Mouse (Mus musculus): Measurements from ENCODE around the gene Maf. TPM values are rescaled to one million over a fixed set of nuclear protein-coding genes. Genes with fewer than 3 reads are reported as not detected.

Gene Maf
- polyA plus RNA-seq, 1 experiment from 2014 or later = 12.6 TPM

DNA sequence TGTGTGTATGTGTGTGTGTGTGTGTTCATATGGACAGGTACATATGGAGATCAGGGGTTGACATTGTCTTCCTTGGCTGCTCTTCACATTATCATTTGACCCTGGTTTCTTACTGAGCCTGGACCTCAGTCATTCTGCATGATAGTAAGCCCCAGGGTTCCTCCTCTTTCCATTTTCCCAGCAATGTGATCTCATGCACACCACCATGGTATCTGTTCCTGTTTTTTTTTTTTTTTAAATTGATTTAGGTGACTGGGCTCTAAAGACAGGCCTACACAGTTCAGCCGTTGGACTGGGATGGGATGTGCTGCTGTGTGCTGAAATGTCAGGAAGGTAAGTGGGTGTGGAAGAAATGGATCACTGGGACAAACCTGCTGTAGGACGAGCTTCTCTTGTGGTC lies 35.8 kb upstream of the Maf start:
- Histone ChIP-seq H3K4me3 (ENCODE audit: low read depth, low read length) (no peak overlapping the region), H3K27me3 (ENCODE audit: insufficient read depth, low read length) (no peaks in the 10 kb centered on the region), H3K9ac (no peak overlapping the region), H3K36me3 (ENCODE audit: insufficient read depth) (no peaks in the 10 kb centered on the region), H3K4me1 (ENCODE audit: insufficient read depth) (no peaks in the 10 kb centered on the region), H3K27ac (ENCODE audit: low read depth) (no peak overlapping the region), H3K9me3 (ENCODE audit: low read depth, low read length) (no peaks in the 10 kb centered on the region), H3K4me2 (no peak overlapping the region)
- DNase-seq = no peak
- 68% methylated on average over 2 of the region's 2 CpGs for WGBS
- no peak for ATAC-seq (ENCODE audit: insufficient read depth)
- no peak for TF ChIP-seq CTCF (IDR thresholded peaks at IDR 0.05; ENCODE audit: low read depth)

DNA sequence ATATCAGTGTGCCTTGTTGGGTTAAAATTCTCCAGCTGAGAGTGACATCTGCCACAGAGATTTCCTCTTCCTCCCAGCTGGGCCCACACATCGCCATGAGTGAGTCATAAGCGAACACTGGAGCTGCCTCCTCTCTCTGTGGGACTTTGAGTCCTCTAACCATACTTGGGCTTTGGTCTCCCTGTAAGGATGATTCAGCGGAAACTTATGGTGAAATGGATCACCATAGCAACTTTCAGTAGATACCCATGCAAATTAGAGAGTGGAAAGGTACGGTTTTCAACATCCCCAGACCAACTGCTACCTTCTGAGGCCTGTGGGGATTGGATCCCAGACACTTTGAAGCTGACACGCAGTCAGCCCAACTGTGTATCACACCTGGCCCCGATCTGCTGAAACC lies 35.1 kb upstream of the Maf start:
- Histone ChIP-seq H3K4me3 (ENCODE audit: low read depth, low read length) (no peak overlapping the region), H3K4me2 (no peak overlapping the region), H3K9me3 (ENCODE audit: low read depth, low read length) (no peaks in the 10 kb centered on the region), H3K9ac (no peak overlapping the region), H3K27ac (ENCODE audit: low read depth) (no peak overlapping the region), H3K36me3 (ENCODE audit: insufficient read depth) (no peaks in the 10 kb centered on the region), H3K4me1 (ENCODE audit: insufficient read depth) (no peaks in the 10 kb centered on the region), H3K27me3 (ENCODE audit: insufficient read depth, low read length) (no peaks in the 10 kb centered on the region)
- ATAC-seq (ENCODE audit: insufficient read depth) (no peak), DNase-seq (no peak)
- WGBS = 83% methylated on average over 6 of the region's 6 CpGs
- TF ChIP-seq CTCF (IDR thresholded peaks at IDR 0.05; ENCODE audit: low read depth) = no peak

DNA sequence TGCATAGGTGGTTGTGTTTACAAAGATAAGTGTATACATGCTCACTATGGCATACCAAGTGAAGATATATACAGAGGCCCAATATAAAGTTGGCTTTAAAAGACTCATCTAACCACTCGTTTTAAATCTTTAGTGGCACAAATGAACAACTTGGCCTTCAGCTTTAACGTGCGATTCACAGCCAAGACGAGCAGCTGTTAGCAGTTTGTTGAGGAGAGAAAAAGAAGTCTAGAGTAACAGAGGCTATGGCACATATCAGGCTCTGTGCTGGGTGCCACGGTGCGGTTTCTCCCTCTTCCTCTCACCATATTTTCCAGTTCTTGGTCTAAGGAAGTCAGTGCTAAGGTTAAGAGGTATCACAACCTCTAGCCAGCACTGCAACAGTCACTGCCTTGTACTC lies 34.4 kb upstream of the Maf start:
- WGBS = 84% methylated on average over 6 of the region's 6 CpGs
- Histone ChIP-seq H3K4me3 (ENCODE audit: low read depth, low read length) (no peak overlapping the region), H3K4me1 (ENCODE audit: insufficient read depth) (no peaks in the 10 kb centered on the region), H3K27ac (ENCODE audit: low read depth) (no peak overlapping the region), H3K4me2 (no peak overlapping the region), H3K27me3 (ENCODE audit: insufficient read depth, low read length) (no peaks in the 10 kb centered on the region), H3K36me3 (ENCODE audit: insufficient read depth) (no peaks in the 10 kb centered on the region), H3K9me3 (ENCODE audit: low read depth, low read length) (no peaks in the 10 kb centered on the region), H3K9ac (no peak overlapping the region)
- DNase-seq = no peak
- no peak for ATAC-seq (ENCODE audit: insufficient read depth)
- TF ChIP-seq CTCF (IDR thresholded peaks at IDR 0.05; ENCODE audit: low read depth) = no peak

DNA sequence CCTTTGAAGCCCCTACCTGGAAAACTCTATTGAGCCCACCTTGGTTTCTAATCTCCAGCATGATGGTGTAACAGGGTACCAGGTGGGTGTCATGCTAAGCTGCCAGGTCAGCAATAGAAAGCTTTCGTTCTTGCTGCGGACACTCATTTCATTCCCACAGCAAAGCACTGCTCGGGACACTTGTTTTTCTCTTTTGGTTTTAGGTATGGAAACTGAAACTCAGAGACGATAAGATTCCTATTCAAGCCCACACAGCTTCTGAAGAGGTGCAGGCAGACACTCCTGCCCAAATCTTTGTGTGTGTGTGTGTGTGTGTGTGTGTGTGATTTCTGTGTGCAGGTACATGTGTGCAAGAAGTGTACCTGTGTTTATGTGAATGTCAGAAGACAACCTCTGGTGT lies 32.2 kb upstream of the Maf start:
- no peaks in the 10 kb centered on the region for H3K36me3 ChIP-seq (ENCODE audit: insufficient read depth)
- H3K27ac ChIP-seq (ENCODE audit: low read depth) = no peak overlapping the region
- no peaks in the 10 kb centered on the region for H3K27me3 ChIP-seq (ENCODE audit: insufficient read depth, low read length)
- no peak for TF ChIP-seq CTCF (IDR thresholded peaks at IDR 0.05; ENCODE audit: low read depth)
- no peaks in the 10 kb centered on the region for H3K9me3 ChIP-seq (ENCODE audit: low read depth, low read length)
- no peaks in the 10 kb centered on the region for H3K4me1 ChIP-seq (ENCODE audit: insufficient read depth)
- H3K9ac ChIP-seq = no peak overlapping the region
- 90% methylated on average over 4 of the region's 4 CpGs for WGBS
- H3K4me3 ChIP-seq (ENCODE audit: low read depth, low read length) = no peak overlapping the region
- H3K4me2 ChIP-seq = no peak overlapping the region
- DNase-seq (no peak), ATAC-seq (ENCODE audit: insufficient read depth) (no peak)

DNA sequence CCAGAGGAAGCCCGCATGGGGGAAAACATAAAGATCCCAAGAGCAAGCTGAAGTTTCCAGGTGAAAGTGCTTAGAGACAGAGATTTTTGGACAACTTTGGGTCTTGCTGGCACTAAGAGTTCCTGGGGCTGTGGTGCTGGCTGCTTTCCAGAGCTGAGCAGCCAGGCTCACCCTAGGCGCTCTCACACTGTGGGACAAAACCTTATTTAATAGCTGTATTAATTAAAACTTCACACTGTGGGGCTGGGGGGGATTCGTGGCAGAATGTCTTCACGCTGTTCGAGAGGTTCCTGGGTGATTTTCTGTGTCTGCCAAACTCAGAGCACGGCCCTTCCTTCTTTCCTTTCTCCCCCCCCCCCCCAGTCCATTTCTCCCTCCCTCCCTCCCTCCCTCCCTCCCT lies 24.8 kb upstream of the Maf start:
- Histone ChIP-seq H3K27me3 (ENCODE audit: insufficient read depth, low read length) (no peaks in the 10 kb centered on the region), H3K4me3 (ENCODE audit: low read depth, low read length) (no peak overlapping the region), H3K9me3 (ENCODE audit: low read depth, low read length) (no peaks in the 10 kb centered on the region), H3K9ac (no peak overlapping the region), H3K4me2 (no peak overlapping the region), H3K4me1 (ENCODE audit: insufficient read depth) (no peaks in the 10 kb centered on the region), H3K36me3 (ENCODE audit: insufficient read depth) (no peaks in the 10 kb centered on the region), H3K27ac (ENCODE audit: low read depth) (no peak overlapping the region)
- TF ChIP-seq CTCF (IDR thresholded peaks at IDR 0.05; ENCODE audit: low read depth) = no peak
- DNase-seq (no peak), ATAC-seq (ENCODE audit: insufficient read depth) (no peak)
- 76% methylated on average over 6 of the region's 6 CpGs for WGBS

DNA sequence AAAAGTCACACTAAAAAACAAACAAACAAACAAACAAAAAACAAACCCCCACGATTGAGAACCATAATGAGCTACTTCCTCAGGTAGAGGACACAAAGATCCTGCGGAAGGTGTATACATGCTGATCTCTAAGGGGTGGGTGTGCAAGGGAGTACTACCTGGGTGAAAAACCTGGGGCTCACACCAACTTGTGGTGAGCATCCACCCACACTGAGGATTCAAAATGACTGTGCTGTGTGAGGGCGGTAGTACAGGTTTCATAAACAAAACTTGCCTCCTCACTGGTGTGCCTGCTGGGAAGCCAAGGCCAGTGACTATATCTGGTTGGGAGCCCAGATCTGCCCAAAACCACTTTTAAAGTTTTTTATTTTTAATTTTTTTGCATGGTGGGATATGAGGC lies 19.2 kb upstream of the Maf start:
- no peaks in the 10 kb centered on the region for H3K27me3 ChIP-seq (ENCODE audit: insufficient read depth, low read length)
- WGBS = 88% methylated on average over 3 of the region's 3 CpGs
- H3K4me3 ChIP-seq (ENCODE audit: low read depth, low read length) = no peak overlapping the region
- H3K27ac ChIP-seq (ENCODE audit: low read depth) = no peak overlapping the region
- H3K36me3 ChIP-seq (ENCODE audit: insufficient read depth) = no peaks in the 10 kb centered on the region
- H3K4me2 ChIP-seq = no peak overlapping the region
- TF ChIP-seq CTCF (IDR thresholded peaks at IDR 0.05; ENCODE audit: low read depth) = no peak
- H3K4me1 ChIP-seq (ENCODE audit: insufficient read depth) = no peaks in the 10 kb centered on the region
- H3K9ac ChIP-seq = no peak overlapping the region
- DNase-seq (no peak), ATAC-seq (ENCODE audit: insufficient read depth) (no peak)
- H3K9me3 ChIP-seq (ENCODE audit: low read depth, low read length) = no peaks in the 10 kb centered on the region

DNA sequence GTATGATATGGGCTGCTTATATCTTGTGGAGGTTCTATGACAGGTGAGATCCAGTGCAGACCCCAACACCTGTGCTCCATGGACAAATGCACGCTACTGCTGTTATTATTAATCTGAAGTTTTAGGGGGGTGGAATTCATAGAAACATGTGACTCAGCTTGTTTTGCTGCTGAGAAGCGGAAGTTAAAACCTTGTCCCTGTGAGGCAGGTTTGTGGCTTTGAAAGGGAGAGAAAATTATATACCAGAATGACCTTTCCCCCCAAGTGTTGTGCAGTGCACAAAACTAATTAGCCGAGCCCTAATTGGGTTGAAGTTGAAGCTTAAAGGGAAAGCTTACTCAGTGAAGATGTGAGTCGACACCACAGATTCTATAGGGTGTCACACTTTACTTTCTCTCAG lies 18.6 kb upstream of the Maf start:
- Histone ChIP-seq H3K36me3 (ENCODE audit: insufficient read depth) (no peaks in the 10 kb centered on the region), H3K4me1 (ENCODE audit: insufficient read depth) (no peaks in the 10 kb centered on the region), H3K9me3 (ENCODE audit: low read depth, low read length) (no peaks in the 10 kb centered on the region), H3K27ac (ENCODE audit: low read depth) (no peak overlapping the region), H3K4me3 (ENCODE audit: low read depth, low read length) (no peak overlapping the region), H3K4me2 (no peak overlapping the region), H3K9ac (no peak overlapping the region), H3K27me3 (ENCODE audit: insufficient read depth, low read length) (no peaks in the 10 kb centered on the region)
- no peak for TF ChIP-seq CTCF (IDR thresholded peaks at IDR 0.05; ENCODE audit: low read depth)
- ATAC-seq (ENCODE audit: insufficient read depth) (no peak), DNase-seq (no peak)
- WGBS = 80% methylated on average over 4 of the region's 4 CpGs

DNA sequence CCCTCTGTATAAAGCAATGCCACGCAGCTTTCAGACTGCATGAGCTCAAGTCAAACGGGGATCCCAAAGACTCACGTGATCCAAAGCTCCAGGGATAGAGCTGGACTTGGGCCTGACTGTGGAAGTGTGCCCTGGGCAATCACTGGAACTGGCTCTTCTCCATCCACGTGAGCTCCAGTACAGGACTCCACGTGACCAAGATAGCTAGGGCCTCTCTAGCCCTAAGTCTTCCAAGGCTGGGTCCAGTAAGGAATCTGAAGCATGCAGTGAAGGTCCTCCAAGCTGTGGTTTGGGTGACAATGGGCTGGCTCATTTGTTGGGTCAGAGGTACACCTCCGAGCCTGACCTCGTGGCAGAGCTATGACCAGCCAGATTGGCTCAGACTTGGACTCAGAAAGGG lies 11.5 kb upstream of the Maf start:
- no peaks in the 10 kb centered on the region for H3K36me3 ChIP-seq (ENCODE audit: insufficient read depth)
- no peak overlapping the region for H3K4me2 ChIP-seq
- no peaks in the 10 kb centered on the region for H3K27me3 ChIP-seq (ENCODE audit: insufficient read depth, low read length)
- no peak overlapping the region for H3K27ac ChIP-seq (ENCODE audit: low read depth)
- H3K4me3 ChIP-seq (ENCODE audit: low read depth, low read length) = no peak overlapping the region
- no peaks in the 10 kb centered on the region for H3K4me1 ChIP-seq (ENCODE audit: insufficient read depth)
- DNase-seq (no peak), ATAC-seq (ENCODE audit: insufficient read depth) (no peak)
- no peak overlapping the region for H3K9ac ChIP-seq
- no peaks in the 10 kb centered on the region for H3K9me3 ChIP-seq (ENCODE audit: low read depth, low read length)
- 70% methylated on average over 7 of the region's 7 CpGs for WGBS
- no peak for TF ChIP-seq CTCF (IDR thresholded peaks at IDR 0.05; ENCODE audit: low read depth)

All from lung, embryonic 14.5 days (tissue).